Mouse (Mus musculus): ENCODE results near the gene Ddah2. TPM values are rescaled to one million over a fixed set of nuclear protein-coding genes. Genes with fewer than 3 reads are reported as not detected.

The Ddah2 gene
- polyA plus RNA-seq, 1 experiment = 68.6 TPM

- peak; percentile 63 for DNase-seq (ENCODE audit: low spot score)
Observed at GRCm38 (mm10) chr17:35050126-35050750, 8.6 kb upstream of the Ddah2 start.

DNA sequence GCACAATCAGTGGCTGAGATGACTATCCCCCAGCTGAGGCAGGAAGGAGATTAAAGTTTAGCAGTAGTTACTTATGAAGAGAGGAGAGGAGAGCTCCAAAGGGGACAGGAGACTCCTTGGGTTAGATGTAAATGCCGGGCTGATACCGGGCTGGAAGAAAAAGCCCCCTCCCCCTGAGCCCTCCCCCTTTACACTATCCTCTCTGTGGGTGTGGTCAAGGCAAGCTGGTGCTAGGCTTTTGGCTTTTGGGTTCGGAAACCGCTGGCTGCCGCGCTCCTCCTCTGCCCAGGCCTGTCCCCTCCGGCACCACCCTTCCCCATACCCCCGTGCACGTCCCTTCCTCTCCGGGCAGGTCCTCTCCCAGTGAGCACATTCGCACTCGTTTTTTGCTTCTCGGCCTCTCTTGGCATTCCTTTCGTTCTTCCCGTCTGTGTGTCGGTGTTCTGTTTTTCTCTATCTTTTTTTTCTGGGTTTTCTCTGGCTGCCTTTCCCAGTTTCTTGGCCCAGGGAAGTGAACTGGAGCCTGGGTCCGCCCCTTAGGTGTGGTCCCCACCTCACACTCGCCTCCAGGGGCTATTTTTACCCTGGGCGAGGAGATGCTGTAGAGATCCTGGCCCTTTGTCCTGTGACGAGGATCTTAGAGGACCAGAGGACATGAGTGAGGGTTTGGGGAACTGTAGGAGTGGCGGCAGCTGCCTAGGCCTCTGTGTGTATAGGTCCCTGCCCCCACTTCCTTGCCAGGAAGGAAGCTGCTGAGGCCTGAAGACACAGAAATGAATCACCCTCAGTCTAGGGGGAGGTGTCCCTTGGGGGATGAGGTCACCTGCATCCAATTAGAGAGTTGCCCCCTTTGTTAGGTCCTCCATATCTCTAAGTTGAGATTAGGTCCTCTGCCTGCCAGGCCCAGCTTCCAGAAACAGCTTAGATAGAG lies 7.4 kb upstream of the Ddah2 start:
- no peak for DNase-seq (ENCODE audit: low spot score)

DNA sequence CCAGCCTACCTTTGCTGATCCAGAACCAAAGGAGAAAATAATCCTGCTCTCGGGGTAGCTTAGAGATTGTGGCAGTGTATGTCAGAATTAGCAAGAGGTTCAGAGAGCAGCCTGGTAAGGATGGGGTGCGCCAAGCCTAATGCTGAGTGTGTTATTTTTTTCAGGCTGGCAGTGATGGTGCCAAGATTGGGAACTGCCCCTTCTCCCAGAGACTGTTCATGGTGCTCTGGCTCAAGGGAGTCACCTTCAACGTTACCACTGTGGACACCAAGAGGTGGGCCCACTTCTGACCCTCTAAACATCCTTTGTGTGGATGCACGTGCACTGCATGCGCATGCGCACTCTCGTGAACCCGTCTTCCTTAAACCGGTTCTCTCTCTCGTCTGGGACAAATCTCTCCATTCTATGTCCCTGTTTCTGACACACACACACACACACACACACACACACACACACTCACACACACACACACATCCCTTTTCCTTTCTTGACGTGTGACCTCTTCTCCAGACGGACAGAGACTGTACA lies 6.5 kb upstream of the Ddah2 start:
- no peak for DNase-seq (ENCODE audit: low spot score)

- no peak for DNase-seq (ENCODE audit: low spot score)
Observed at GRCm38 (mm10) chr17:35055691-35056495, 2.9 kb upstream of the Ddah2 start.

- DNase-seq (ENCODE audit: low spot score) = no peak
Observed at GRCm38 (mm10) chr17:35057090-35057489, 1.7 kb upstream of the Ddah2 start.

GRCm38 (mm10) chr17:35058316-35058715 lies 519 bp upstream of the Ddah2 start:
- DNase-seq (ENCODE audit: low spot score) = no peak

DNA sequence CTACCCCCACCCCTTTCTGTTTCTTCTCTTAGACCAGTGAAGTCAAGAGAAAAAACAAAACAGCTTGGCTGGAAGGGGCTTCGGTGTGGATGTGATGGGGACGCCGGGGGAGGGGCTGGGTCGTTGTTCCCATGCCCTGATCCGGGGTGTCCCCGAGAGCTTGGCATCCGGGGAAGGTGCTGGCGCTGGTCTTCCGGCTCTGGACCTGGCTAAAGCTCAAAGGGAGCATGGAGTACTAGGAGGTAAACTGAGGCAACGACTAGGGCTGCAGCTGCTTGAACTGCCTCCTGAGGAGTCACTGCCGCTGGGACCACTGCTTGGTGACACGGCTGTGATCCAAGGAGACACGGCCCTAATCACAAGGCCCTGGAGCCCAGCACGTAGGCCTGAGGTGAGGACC lies 1.2 kb downstream of the Ddah2 start:
- DNase-seq (ENCODE audit: low spot score) = no peak

DNA sequence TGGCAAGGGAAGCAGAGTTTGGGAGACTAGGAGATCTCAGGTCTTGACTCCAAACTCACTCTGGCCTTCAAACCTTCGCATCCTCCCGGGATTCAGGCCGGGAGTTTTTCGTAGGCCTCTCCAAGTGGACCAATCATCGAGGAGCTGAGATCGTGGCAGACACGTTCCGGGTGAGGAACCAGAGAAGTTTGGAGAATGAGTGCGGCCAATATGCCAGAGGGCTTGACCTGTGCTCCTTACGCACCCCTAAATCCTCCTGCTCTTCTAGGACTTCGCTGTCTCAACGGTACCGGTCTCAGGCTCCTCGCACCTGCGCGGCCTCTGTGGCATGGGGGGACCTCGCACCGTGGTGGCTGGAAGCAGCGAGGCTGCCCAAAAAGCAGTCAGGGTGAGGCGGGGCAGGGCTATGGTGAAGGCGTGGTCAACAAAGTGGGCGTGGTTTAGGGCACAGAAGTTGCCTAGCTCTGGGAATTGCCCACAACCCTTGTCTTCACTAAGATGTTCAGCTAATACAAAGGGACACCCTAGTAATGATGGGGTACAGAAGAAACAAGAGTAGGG lies 2.0 kb downstream of the Ddah2 start:
- DNase-seq (ENCODE audit: low spot score) = no peak

GRCm38 (mm10) chr17:35061299-35061698 lies 2.5 kb downstream of the Ddah2 start:
- no peak for DNase-seq (ENCODE audit: low spot score)

- no peak for DNase-seq (ENCODE audit: low spot score)
Observed at GRCm38 (mm10) chr17:35063466-35063865, 4.6 kb downstream of the Ddah2 start.

GRCm38 (mm10) chr17:35064378-35064877 lies 5.6 kb downstream of the Ddah2 start:
- DNase-seq (ENCODE audit: low spot score) = no peak

- DNase-seq (ENCODE audit: low spot score) = no peak
Observed at GRCm38 (mm10) chr17:35064951-35065947, 6.4 kb downstream of the Ddah2 start, which contains the start of gene Ly6g6c. Gene Ly6g6c, plus strand, starts transcription at chr17:35065388.

DNA sequence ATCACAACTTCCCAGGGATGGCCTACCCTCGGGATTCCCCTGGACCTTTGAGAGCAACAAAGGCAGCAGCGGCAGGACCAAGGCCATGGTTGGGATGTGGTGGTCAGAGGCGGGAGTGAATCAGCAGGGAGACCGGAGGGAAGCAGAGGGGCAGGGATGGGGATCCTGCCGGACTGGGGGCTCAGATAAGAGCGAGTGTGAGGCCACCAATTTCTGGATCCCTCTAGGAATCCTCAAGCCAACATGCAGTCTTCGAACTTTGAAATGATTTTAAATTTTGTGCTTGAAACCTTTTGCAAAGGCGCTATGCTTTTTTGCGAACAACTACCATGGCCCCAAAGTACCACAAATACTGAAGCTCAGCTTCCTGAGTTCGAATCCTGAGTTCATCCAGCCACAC lies 7.2 kb downstream of the Ddah2 start, which contains the start of gene Mpig6b:
Gene Mpig6b (minus strand): TSS at position 101 of the 400 bp plus-strand sequence.
- no peak for DNase-seq (ENCODE audit: low spot score)

- no peak for DNase-seq (ENCODE audit: low spot score)
Observed at GRCm38 (mm10) chr17:35068213-35068914, 9.5 kb downstream of the Ddah2 start.

DNA sequence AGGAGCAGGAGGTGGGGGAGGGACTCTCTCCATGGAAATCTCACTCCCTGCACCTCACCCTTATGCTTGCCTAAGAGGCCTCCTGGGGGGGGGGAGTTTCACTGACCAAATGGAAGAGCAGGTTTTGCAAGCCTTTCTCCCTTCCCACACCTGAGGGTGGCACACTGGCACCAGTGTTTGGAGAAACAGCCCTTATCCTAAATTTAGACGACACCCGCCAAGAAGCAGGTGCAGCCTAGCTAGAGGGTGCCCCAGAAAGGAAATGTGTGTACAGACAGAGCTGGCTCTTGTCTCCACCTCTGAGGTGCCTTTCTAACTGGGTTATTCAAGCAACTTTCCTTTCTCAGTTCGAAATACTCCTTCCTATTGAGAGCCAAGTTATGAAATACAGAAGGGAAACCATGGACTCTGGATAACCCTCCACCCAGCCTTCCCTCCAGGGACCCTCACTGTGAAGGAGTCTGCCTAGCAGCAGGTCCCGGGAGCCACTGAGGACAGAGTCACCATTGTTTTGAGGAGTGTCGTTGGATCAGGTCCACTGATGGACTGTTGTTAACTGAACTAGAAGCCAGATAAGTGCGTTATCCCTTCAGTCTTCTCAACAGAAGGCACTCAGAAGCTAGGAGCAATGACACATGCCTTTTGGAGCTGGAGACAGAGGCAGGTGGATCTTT lies 11.9 kb downstream of the Ddah2 start:
- no peak for DNase-seq (ENCODE audit: low spot score)

- no peak for DNase-seq (ENCODE audit: low spot score)
Observed at GRCm38 (mm10) chr17:35071454-35071853, 12.6 kb downstream of the Ddah2 start.

DNA sequence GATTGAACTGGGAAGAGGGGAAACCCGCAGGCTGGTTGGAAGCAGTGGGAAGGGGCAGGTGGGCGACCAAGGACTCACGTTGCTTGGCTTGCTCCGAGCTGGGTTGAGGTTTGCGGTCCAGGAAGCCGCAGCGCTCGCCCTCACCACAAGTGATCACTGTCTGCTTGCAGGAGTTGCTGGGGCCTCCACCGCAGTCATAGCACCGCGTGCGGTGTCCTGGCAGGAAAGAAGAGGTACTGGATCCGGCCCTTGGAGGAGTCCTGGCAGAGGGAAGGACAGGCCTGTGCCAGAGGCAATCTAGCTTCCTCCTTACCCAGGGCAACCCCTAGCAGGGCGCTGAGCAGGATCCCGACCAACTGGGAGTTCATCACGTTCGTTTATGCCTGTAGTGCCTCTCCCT lies 15.3 kb downstream of the Ddah2 start:
- DNase-seq (ENCODE audit: low spot score) = no peak

GRCm38 (mm10) chr17:35076507-35077176 lies 17.8 kb downstream of the Ddah2 start, which contains the start of gene Ly6g6e:
Gene Ly6g6e, plus strand, starts transcription at chr17:35076902.
- no peak for DNase-seq (ENCODE audit: low spot score)

Data from urinary bladder, adult 2 months (tissue).